Mouse (Mus musculus): Measurements from ENCODE around the gene Sdccag8. TPM values are rescaled to one million over a fixed set of nuclear protein-coding genes. Genes with fewer than 3 reads are reported as not detected.

The Sdccag8 gene
- polyA plus RNA-seq, 1 experiment, result 7.5 TPM

DNA sequence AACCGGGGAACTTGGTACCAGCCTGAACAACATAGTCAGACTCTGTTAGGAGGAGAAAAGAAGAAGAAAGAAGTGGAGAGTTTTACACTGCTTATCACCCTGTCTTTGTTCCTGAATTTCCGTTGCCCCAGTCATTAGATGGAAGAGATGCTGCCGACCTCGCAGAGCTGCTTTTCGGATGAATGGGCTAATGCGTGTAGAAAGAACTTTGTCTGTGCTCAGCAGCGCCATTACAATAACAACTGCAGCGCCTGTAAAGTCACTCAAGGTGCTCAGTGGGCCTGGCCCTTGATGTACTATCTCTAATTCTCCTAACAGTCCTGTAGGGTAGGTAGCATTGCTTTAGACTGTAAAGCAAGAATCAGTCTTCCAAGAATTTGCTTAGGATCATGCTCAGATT is 178.1 kb downstream of the Sdccag8 start:
- Histone ChIP-seq H3K4me3 (ENCODE audit: insufficient read depth, low read depth, low read length) (no peak overlapping the region), H3K4me1 (ENCODE audit: control insufficient read depth, insufficient read depth, insufficient read length, low read length) (peaks cover 6% of the 10 kb centered on the region; the same call in 1 of the 2 replicates)

DNA sequence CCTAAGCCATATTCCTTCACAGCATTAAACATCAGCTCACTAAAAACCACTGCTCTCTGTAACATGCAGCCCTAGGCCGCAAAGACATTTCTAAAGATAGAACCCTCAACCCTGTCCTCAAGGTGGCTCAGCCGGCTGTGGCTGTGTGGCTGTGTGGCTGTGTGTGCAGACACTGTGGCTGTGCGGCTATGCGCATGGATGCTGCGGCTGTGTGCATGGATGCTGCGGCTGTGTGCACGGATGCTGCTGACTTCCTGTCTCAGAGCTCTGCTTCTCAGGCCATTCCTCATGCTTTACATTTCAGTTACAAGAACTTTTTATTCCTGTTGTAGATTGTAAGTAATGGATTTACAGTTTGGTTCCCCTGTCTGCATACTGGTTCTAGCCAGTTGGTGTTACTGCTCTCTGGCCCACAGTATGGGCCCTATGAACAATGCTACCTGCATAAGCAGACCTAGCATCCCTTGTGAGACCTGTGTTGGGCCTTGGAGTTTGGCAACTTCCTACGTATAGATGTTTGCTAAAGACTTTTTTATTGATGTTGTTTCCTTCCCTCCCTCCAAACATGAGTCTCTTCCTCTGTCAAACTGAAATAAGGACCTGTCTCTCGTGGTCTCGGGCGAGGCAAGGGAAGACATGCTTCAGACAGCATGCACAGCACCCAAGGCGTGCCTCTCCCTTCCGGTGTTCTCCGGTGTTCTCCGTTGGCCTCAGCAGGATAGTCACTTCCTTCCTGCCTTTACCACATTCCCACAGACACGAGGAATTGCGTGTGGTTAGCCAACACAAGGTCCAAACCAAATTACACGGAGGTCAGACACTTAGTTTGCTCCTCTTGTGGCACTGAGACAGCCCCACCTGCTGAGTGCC is 178.9 kb downstream of the Sdccag8 start:
- Histone ChIP-seq H3K4me3 (ENCODE audit: insufficient read depth, low read depth, low read length) (no peak overlapping the region), H3K4me1 (ENCODE audit: control insufficient read depth, insufficient read depth, insufficient read length, low read length) (peaks cover 6% of the 10 kb centered on the region; the same call in 1 of the 2 replicates), H3K27ac (replicated peaks; ENCODE audit: low read depth, low read length) (no peak overlapping the region)

More for the DNA sequence above, 178.1 kb downstream of the Sdccag8 start:
- no peak overlapping the region for H3K27ac ChIP-seq (replicated peaks; ENCODE audit: low read depth, low read length)

DNA sequence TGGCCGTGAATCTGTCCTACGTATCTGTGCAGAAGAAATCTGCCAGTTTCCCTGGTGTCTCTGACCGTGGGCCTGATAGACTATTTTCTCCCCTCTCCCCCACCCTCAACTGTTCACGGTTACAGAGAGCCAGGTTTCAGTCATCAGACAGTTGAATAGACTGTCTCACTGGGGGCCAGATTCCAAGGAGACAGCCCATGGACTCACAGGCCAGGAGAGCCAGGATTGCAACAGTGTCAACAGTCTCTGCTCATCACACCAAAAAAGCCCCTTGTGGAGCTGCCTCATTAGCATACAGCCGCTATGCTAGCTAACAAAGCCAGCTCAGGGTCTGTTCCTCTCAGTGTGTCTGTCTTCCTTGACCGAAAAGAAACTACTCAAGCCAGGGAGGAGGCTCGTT is 179.6 kb downstream of the Sdccag8 start:
- Histone ChIP-seq H3K4me3 (ENCODE audit: insufficient read depth, low read depth, low read length) (no peak overlapping the region), H3K27ac (replicated peaks; ENCODE audit: low read depth, low read length) (no peak overlapping the region), H3K4me1 (ENCODE audit: control insufficient read depth, insufficient read depth, insufficient read length, low read length) (peaks cover 6% of the 10 kb centered on the region; the same call in 1 of the 2 replicates)

DNA sequence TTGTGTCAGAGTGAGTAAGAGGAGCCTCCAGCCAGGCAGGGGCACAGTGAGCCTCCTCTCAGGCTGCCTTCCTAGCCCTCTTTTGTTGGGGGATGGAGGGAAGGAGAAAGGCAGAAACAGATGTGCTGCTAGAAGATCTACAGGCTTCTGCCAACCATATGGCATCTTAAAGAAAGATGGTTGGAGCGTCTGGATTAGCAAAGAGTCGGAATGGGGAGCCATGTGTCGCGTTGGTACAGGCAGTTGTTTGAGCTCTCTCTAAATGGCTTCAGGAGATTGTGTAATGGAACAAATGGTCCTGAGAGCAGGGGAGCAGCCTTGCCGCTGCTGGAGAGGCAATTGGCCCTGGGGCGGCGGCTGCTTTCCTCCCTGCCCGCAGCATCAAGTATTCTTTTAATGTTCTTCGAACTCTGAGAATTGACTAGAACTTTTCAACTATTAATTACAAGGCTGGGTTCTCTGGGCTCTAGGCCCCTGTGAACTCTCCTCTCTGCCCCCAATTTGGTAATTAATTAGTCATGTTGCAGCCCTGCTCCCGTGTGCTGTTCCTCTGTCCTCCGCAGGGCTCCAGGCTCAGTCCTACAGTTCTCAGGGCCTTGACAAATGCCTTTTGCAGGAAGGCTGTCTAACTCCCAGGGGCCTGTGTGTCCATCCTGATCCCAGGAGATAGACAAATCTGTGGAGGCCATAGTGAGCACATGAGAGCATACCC is 180.4 kb downstream of the Sdccag8 start:
- H3K27ac ChIP-seq (replicated peaks; ENCODE audit: low read depth, low read length), result no peak overlapping the region
- H3K4me3 ChIP-seq (ENCODE audit: insufficient read depth, low read depth, low read length), result no peak overlapping the region
- peaks cover 6% of the 10 kb centered on the region; the same call in 1 of the 2 replicates for H3K4me1 ChIP-seq (ENCODE audit: control insufficient read depth, insufficient read depth, insufficient read length, low read length)

DNA sequence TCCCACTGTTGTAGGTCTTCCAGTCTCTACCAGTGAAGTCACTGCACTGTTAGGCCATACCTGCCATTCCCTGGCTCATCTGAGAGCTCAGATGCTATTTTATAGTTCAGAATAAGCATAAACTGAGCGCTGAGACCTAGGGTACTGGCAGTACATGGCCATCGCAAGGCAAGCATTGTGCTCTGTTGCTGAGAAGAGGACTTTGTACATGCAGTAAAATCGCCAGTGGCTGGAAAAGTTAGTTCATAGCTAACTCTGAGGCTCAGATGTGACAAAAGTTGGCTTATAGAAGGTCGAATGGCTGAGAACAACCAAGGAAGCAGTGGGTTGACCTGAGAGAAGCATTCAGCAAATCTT is 180.9 kb downstream of the Sdccag8 start:
- H3K27ac ChIP-seq (replicated peaks; ENCODE audit: low read depth, low read length), result no peak overlapping the region
- H3K4me3 ChIP-seq (ENCODE audit: insufficient read depth, low read depth, low read length), result no peak overlapping the region
- peaks cover 6% of the 10 kb centered on the region; the same call in 1 of the 2 replicates for H3K4me1 ChIP-seq (ENCODE audit: control insufficient read depth, insufficient read depth, insufficient read length, low read length)

DNA sequence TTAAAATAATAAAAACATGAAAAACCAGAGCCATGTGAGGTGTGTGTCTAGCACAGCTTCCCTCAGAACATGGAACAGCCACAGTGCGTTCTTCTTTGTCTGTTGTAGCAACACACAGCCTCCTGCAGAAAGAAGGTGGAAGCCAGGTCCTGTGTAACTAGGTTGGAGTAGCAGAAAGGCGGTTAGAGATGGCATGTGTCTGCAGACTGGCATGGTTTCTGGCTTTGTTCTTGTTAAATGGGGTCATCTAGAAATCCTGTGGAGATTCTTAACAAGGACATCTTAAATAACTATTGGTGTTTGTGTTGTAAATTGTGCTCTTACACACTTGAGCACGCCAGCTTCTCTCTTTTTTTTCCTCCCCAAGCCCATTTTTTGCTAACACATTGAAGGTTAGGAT is 181.7 kb downstream of the Sdccag8 start:
- H3K4me1 ChIP-seq (ENCODE audit: control insufficient read depth, insufficient read depth, insufficient read length, low read length), result peaks cover 6% of the 10 kb centered on the region; the same call in 1 of the 2 replicates
- H3K27ac ChIP-seq (replicated peaks; ENCODE audit: low read depth, low read length), result no peak overlapping the region

DNA sequence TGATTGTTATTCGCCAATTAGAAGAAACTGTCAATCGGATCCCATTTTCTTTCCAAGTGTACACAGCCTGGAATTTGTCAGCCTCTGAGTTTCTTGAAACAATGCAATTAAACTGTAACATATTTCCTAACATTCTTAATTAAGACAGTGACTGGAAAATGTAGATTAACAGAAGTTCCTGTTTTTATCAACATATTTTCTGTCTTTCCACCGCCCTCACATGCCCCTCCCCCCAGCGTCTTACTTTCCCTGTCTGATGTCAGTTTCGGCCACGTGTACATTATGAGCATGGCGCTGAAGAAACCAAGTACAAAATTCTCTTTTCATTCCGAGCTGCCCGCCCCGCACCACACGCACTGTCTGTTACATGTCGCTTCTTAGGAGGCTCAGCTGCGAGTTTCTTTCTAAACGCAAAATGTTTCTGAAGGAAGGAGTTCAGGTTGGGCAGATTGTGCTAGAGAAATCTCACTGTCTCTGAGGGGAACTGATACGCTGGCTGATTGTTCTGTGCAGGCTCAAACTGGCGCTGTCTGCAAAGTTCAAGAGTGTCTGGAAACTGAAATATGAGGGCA is 182.3 kb downstream of the Sdccag8 start:
- peak overlapping the region; percentile 48 for H3K4me3 ChIP-seq (ENCODE audit: insufficient read depth, low read depth, low read length)

More for the DNA sequence above, 181.7 kb downstream of the Sdccag8 start:
- H3K4me3 ChIP-seq (ENCODE audit: insufficient read depth, low read depth, low read length), result no peak overlapping the region

DNA sequence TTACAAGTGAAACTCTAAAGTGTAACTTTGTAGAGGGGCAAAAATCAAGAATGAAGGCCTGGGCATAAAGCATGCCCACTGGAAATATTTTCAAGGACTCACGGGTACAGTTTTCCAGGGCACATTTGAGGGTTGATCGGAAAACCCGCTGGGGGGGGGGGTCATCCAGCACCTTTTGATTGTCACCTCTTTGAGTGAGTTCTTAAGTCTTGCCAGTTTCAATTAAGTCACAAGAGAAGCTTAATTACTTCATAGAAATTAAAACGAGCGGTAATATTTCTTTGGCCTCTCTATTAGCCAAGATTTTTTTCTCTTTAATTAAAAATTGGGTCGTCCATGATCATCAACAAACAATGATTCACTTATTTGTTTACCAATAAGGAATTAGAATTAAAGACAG is 182.8 kb downstream of the Sdccag8 start:
- H3K4me3 ChIP-seq (ENCODE audit: insufficient read depth, low read depth, low read length), result no peak overlapping the region
- H3K27ac ChIP-seq (replicated peaks; ENCODE audit: low read depth, low read length), result no peak overlapping the region
- H3K4me1 ChIP-seq (ENCODE audit: control insufficient read depth, insufficient read depth, insufficient read length, low read length), result peaks cover 6% of the 10 kb centered on the region; the same call in 1 of the 2 replicates

More for the DNA sequence above, 182.3 kb downstream of the Sdccag8 start:
- no peak overlapping the region for H3K27ac ChIP-seq (replicated peaks; ENCODE audit: low read depth, low read length)
- H3K4me1 ChIP-seq (ENCODE audit: control insufficient read depth, insufficient read depth, insufficient read length, low read length), result peaks cover 6% of the 10 kb centered on the region; the same call in 1 of the 2 replicates

DNA sequence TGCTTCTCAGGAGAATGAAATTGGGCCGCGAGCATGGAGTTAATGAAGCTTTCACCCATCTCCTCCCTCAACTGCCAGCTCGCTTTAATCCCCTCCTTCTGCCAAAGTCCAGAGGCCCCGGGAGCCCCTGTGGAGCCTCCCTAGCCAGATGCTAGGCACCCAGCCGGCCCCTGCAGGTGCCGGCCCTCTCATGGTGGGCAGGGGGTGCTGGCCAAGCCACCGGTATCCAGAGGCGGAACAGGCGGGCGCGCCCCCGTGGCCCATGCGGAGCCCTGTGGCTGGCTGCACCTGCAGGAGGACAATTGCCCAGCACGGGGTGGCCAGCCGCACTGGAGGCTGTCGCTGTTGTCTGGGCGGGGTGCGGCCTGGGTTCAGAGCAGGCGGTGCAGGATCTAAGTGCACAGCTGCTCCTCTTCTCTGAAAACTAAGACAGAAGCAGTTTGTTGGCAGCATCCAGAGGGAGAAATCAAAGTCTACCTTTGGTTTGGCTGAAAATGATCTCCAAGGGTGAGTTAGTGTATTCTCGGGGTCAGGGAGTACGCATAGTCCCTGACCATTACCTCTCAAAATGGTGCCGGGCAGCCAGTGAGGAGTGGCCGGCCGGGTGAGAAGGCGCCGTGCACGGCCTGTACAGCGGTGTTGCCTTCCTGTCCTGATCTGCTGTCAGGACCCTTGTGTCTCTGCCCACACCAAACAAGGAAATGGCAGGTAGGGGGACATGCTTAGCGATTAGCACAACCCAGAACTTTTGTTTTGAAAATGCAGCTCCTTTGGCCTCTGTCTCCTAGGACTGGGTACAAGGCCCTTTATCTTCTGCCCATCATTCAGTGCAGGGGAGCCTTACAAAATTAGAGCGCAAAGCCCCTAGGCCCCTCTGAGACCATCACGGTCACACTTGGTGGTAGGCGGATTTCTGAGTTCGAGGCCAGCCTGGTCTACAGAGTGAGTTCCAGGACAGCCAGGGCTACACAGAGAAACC is 183.5 kb downstream of the Sdccag8 start:
- Histone ChIP-seq H3K27ac (replicated peaks; ENCODE audit: low read depth, low read length) (no peak overlapping the region), H3K4me3 (ENCODE audit: insufficient read depth, low read depth, low read length) (no peak overlapping the region), H3K4me1 (ENCODE audit: control insufficient read depth, insufficient read depth, insufficient read length, low read length) (peaks cover 6% of the 10 kb centered on the region; the same call in 1 of the 2 replicates)

DNA sequence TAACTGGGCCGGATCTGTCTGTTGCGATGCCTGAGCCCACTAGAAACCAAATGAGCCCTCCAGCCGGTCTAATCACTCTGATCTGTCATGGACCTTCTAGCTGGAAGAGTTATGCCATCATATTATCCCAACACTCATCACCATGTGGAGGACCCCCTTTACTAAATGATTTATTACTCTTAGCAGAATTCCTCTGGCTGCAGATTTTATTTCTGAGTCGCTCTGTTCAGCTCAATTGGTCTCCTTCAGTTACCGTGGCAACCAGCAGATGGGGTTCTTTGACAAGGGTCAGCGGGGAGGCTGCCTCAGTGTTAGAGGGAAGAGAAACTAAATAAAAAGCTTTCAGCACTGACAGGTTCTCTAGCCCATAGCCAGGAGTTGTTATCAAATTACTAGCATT is 184.6 kb downstream of the Sdccag8 start:
- no peaks in the 10 kb centered on the region for H3K4me1 ChIP-seq (ENCODE audit: control insufficient read depth, insufficient read depth, insufficient read length, low read length)
- H3K4me3 ChIP-seq (ENCODE audit: insufficient read depth, low read depth, low read length), result no peak overlapping the region
- H3K27ac ChIP-seq (replicated peaks; ENCODE audit: low read depth, low read length), result no peak overlapping the region

DNA sequence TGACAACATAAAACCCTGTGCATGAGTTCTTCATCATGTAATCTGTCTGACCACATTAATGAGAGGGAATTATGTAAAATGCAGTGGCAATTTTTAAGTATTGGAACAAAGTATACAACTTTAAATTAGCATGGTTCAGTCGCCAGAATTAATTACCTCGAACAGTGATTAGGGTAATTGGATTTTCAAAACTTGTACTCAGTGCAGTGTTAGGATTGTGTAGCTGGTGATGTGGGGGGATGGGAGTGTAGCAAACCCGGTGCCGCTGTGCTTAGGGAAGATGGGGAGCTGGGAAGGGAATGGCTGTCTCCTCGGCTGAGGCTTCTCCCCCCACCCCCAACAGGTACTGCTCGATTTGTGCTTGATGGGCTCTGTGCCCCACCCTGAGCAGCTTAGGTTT is 188.5 kb downstream of the Sdccag8 start:
- no peak overlapping the region for H3K27ac ChIP-seq (replicated peaks; ENCODE audit: low read depth, low read length)
- no peak overlapping the region for H3K4me3 ChIP-seq (ENCODE audit: insufficient read depth, low read depth, low read length)
- H3K4me1 ChIP-seq (ENCODE audit: control insufficient read depth, insufficient read depth, insufficient read length, low read length), result no peaks in the 10 kb centered on the region

DNA sequence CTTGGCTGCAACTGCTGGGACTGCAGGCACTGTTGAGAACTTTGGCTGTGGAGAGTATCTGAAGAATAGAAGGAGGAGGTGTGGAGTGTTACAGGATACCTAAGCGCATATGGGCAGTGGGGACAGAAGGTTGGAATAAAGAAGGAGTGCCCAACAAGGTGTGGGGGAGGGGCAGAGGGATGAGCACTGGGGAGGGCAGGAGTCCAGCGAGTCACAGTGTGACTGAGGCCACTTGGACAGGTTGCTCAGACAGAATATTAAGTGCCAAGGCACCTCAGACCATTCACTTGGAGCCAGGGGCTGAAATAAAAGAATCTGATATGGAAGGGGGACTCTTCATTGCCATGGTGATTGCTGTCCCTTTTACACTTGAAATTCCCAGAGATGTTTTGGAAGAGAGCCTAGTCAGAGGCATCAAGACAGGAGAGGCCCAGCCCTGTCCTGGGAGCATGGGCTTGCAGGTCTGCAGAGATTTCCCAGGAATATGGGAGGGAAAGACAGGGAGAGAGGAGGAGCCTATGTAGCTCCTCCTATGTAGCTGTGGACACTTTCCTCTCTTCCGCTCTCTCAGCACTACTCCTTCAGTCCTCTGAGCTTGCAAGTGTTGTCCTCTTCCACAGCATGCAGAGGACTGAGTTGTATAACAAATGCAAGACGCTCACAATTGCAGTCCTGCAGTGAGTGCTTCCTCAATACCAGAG is 189.7 kb downstream of the Sdccag8 start:
- Histone ChIP-seq H3K4me3 (ENCODE audit: insufficient read depth, low read depth, low read length) (no peak overlapping the region), H3K27ac (replicated peaks; ENCODE audit: low read depth, low read length) (no peak overlapping the region), H3K4me1 (ENCODE audit: control insufficient read depth, insufficient read depth, insufficient read length, low read length) (no peaks in the 10 kb centered on the region)

DNA sequence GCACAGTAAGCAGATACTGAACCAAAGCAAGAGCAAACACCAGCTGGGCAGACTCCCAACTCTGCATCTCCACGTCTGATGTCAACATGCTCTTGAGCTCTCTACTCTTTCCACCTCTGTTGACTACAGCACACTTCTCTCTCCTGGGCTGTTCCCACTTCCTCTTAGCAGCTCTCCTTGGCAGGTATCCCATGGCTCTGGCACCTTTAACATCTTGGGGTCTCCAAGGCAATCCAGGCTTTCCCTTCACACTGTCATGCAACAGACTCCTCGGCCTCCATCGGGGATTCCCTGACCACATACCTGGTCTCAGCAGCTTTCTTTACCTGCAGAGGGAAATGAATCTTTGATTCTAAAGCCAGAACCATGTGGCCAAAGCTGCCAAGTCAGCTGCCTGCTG is 192.9 kb downstream of the Sdccag8 start:
- Histone ChIP-seq H3K4me3 (ENCODE audit: insufficient read depth, low read depth, low read length) (no peak overlapping the region), H3K27ac (replicated peaks; ENCODE audit: low read depth, low read length) (no peak overlapping the region), H3K4me1 (ENCODE audit: control insufficient read depth, insufficient read depth, insufficient read length, low read length) (no peaks in the 10 kb centered on the region)

DNA sequence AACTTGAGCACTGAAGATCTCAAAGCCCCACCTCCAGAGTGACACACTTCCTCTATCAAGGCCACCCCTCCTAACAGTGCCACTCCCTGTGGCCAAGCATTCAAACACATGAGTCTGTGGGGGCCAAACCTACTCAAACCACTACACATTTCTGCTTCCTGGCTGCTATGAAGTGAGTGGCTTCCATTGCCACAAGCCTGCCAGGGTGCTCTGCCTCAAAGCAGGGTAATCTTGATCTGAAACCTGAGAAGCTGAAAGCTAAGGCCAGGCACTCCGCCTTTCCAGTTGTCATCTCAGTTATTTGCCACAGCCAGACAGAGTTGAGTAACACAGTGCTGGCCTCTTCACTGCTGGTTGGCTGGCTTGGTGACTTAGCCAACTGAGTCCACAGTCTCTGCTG is 194.3 kb downstream of the Sdccag8 start:
- H3K4me1 ChIP-seq (ENCODE audit: control insufficient read depth, insufficient read depth, insufficient read length, low read length), result peaks cover 8% of the 10 kb centered on the region; the same call in 1 of the 2 replicates
- no peak overlapping the region for H3K4me3 ChIP-seq (ENCODE audit: insufficient read depth, low read depth, low read length)
- peak overlapping the region; percentile 74 for H3K27ac ChIP-seq (replicated peaks; ENCODE audit: low read depth, low read length)

Data from brown adipose tissue, adult 24 weeks (tissue).